Mouse (Mus musculus): ENCODE measurements around the gene Cfap126. TPM values are rescaled to one million over a fixed set of nuclear protein-coding genes. Genes with fewer than 3 reads are reported as not detected.
A peak's percentile ranks its signal among the peaks of the same experiment; 100 is the strongest.

The Cfap126 gene
- polyA plus RNA-seq, 1 experiment from 2014 or later = 3.7 TPM

GRCm38 (mm10) chr1:171096110-171096964 lies 17.4 kb upstream of the Cfap126 start:
- no peak for ATAC-seq
- no peak overlapping the region for H3K4me2 ChIP-seq (replicated peaks)
- H3K4me3 ChIP-seq (replicated peaks) = no peak overlapping the region
- no peaks in the 10 kb centered on the region for H3K36me3 ChIP-seq
- no peak overlapping the region for H3K27ac ChIP-seq
- no peaks in the 10 kb centered on the region; the same call in 1 of the 2 replicates for H3K9me3 ChIP-seq
- H3K27me3 ChIP-seq = peaks cover 4% of the 10 kb centered on the region
- no peak overlapping the region for H3K9ac ChIP-seq (replicated peaks)
- 18% methylated on average over 10 of the region's 10 CpGs for WGBS
- H3K4me1 ChIP-seq (replicated peaks) = no peaks in the 10 kb centered on the region

GRCm38 (mm10) chr1:171097136-171097535 lies 16.6 kb upstream of the Cfap126 start:
- H3K9me3 ChIP-seq = no peaks in the 10 kb centered on the region
- H3K4me3 ChIP-seq (replicated peaks) = no peak overlapping the region
- peaks cover 4% of the 10 kb centered on the region for H3K27me3 ChIP-seq
- no peaks in the 10 kb centered on the region for H3K4me1 ChIP-seq (replicated peaks)
- H3K36me3 ChIP-seq = no peaks in the 10 kb centered on the region
- no peak for ATAC-seq
- no peak overlapping the region for H3K27ac ChIP-seq
- no peak overlapping the region for H3K9ac ChIP-seq (replicated peaks)
- no peak overlapping the region for H3K4me2 ChIP-seq (replicated peaks)

- H3K4me2 ChIP-seq (replicated peaks) = no peak overlapping the region
- no peaks in the 10 kb centered on the region for H3K4me1 ChIP-seq (replicated peaks)
- H3K4me3 ChIP-seq (replicated peaks) = no peak overlapping the region
- no peaks in the 10 kb centered on the region for H3K9me3 ChIP-seq
- H3K9ac ChIP-seq (replicated peaks) = no peak overlapping the region
- no peak for ATAC-seq
- no peaks in the 10 kb centered on the region for H3K36me3 ChIP-seq
- H3K27me3 ChIP-seq = peaks cover 4% of the 10 kb centered on the region
- WGBS = 62% methylated on average over 2 of the region's 2 CpGs
- no peak overlapping the region for H3K27ac ChIP-seq
Measured at GRCm38 (mm10) chr1:171097612-171098011, 16.1 kb upstream of the Cfap126 start.

GRCm38 (mm10) chr1:171101033-171101432 lies 12.7 kb upstream of the Cfap126 start:
- 57% methylated on average over 2 of the region's 2 CpGs for WGBS
- no peak overlapping the region for H3K27ac ChIP-seq
- H3K9me3 ChIP-seq = no peaks in the 10 kb centered on the region
- H3K4me1 ChIP-seq (replicated peaks) = peaks cover 6% of the 10 kb centered on the region; the same call in 1 of the 2 replicates
- no peak overlapping the region for H3K9ac ChIP-seq (replicated peaks)
- H3K4me3 ChIP-seq (replicated peaks) = peak overlapping the region; percentile 63; the same call in 1 of the 2 replicates
- H3K27me3 ChIP-seq = no peaks in the 10 kb centered on the region
- no peaks in the 10 kb centered on the region for H3K36me3 ChIP-seq
- no peak for ATAC-seq
- H3K4me2 ChIP-seq (replicated peaks) = no peak overlapping the region

GRCm38 (mm10) chr1:171101733-171102546 lies 11.8 kb upstream of the Cfap126 start:
- Histone ChIP-seq H3K4me1 (replicated peaks) (peaks cover 6% of the 10 kb centered on the region; the same call in 1 of the 2 replicates), H3K27ac (peak overlapping the region; percentile 74), H3K9me3 (no peaks in the 10 kb centered on the region), H3K36me3 (no peaks in the 10 kb centered on the region), H3K4me3 (replicated peaks) (peak overlapping the region; percentile 63), H3K9ac (replicated peaks) (peak overlapping the region; percentile 70), H3K27me3 (no peaks in the 10 kb centered on the region), H3K4me2 (replicated peaks) (peak overlapping the region; percentile 57)
- peak; percentile 92 for ATAC-seq
- under 1% methylated on average over 40 of the region's 40 CpGs for WGBS

- Histone ChIP-seq H3K36me3 (no peaks in the 10 kb centered on the region), H3K9me3 (no peaks in the 10 kb centered on the region), H3K9ac (replicated peaks) (peak overlapping the region; percentile 70), H3K4me1 (replicated peaks) (peaks cover 6% of the 10 kb centered on the region; the same call in 1 of the 2 replicates), H3K4me2 (replicated peaks) (peak overlapping the region; percentile 57), H3K4me3 (replicated peaks) (peak overlapping the region; percentile 63), H3K27me3 (no peaks in the 10 kb centered on the region), H3K27ac (peak overlapping the region; percentile 74)
- ATAC-seq = peak; percentile 96
- under 1% methylated on average over 35 of the region's 35 CpGs for WGBS
Measured at GRCm38 (mm10) chr1:171102547-171103177, 11.1 kb upstream of the Cfap126 start.

GRCm38 (mm10) chr1:171103179-171103840 lies 10.4 kb upstream of the Cfap126 start:
- peak overlapping the region; percentile 63 for H3K4me3 ChIP-seq (replicated peaks)
- H3K27me3 ChIP-seq = no peaks in the 10 kb centered on the region
- peaks cover 6% of the 10 kb centered on the region; the same call in 1 of the 2 replicates for H3K4me1 ChIP-seq (replicated peaks)
- 10% methylated on average over 10 of the region's 10 CpGs for WGBS
- ATAC-seq = no peak
- peak overlapping the region; percentile 57 for H3K4me2 ChIP-seq (replicated peaks)
- no peaks in the 10 kb centered on the region for H3K36me3 ChIP-seq
- no peak overlapping the region for H3K27ac ChIP-seq
- no peaks in the 10 kb centered on the region for H3K9me3 ChIP-seq
- H3K9ac ChIP-seq (replicated peaks) = no peak overlapping the region

GRCm38 (mm10) chr1:171105226-171105625 lies 8.5 kb upstream of the Cfap126 start:
- no peaks in the 10 kb centered on the region for H3K9me3 ChIP-seq
- H3K36me3 ChIP-seq = no peaks in the 10 kb centered on the region
- WGBS = 71% methylated on average over 6 of the region's 6 CpGs
- no peak for ATAC-seq
- no peak overlapping the region for H3K4me2 ChIP-seq (replicated peaks)
- no peak overlapping the region for H3K4me3 ChIP-seq (replicated peaks)
- no peak overlapping the region for H3K27ac ChIP-seq
- no peak overlapping the region for H3K9ac ChIP-seq (replicated peaks)
- peaks cover 6% of the 10 kb centered on the region; the same call in 1 of the 2 replicates for H3K27me3 ChIP-seq
- H3K4me1 ChIP-seq (replicated peaks) = peaks cover 6% of the 10 kb centered on the region; the same call in 1 of the 2 replicates

- 40% methylated on average over 9 of the region's 9 CpGs for WGBS
- no peak overlapping the region for H3K4me2 ChIP-seq (replicated peaks)
- H3K27ac ChIP-seq = no peak overlapping the region
- H3K4me3 ChIP-seq (replicated peaks) = no peak overlapping the region
- H3K9me3 ChIP-seq = no peaks in the 10 kb centered on the region
- H3K36me3 ChIP-seq = no peaks in the 10 kb centered on the region
- H3K9ac ChIP-seq (replicated peaks) = no peak overlapping the region
- no peak for ATAC-seq
- peaks cover 6% of the 10 kb centered on the region; the same call in 1 of the 2 replicates for H3K27me3 ChIP-seq
- peaks cover 16% of the 10 kb centered on the region for H3K4me1 ChIP-seq (replicated peaks)
Measured at GRCm38 (mm10) chr1:171109620-171110019, 4.1 kb upstream of the Cfap126 start.

- peak; percentile 55 for ATAC-seq
- H3K9me3 ChIP-seq = no peaks in the 10 kb centered on the region
- H3K36me3 ChIP-seq = no peaks in the 10 kb centered on the region
- peak overlapping the region; percentile 50 for H3K4me3 ChIP-seq (replicated peaks)
- 8% methylated on average over 15 of the region's 15 CpGs for WGBS
- peak overlapping the region; percentile 56 for H3K4me2 ChIP-seq (replicated peaks)
- peaks cover 6% of the 10 kb centered on the region; the same call in 1 of the 2 replicates for H3K27me3 ChIP-seq
- H3K4me1 ChIP-seq (replicated peaks) = peaks cover 16% of the 10 kb centered on the region
- H3K9ac ChIP-seq (replicated peaks) = peak overlapping the region; percentile 34
- peak overlapping the region; percentile 81 for H3K27ac ChIP-seq
Measured at GRCm38 (mm10) chr1:171110659-171111019, 3.1 kb upstream of the Cfap126 start.

GRCm38 (mm10) chr1:171111020-171111780 lies 2.5 kb upstream of the Cfap126 start:
- ATAC-seq = peak; percentile 89
- Histone ChIP-seq H3K36me3 (no peaks in the 10 kb centered on the region), H3K4me3 (replicated peaks) (peak overlapping the region; percentile 50), H3K27ac (peak overlapping the region; percentile 81), H3K27me3 (peaks cover 6% of the 10 kb centered on the region; the same call in 1 of the 2 replicates), H3K9ac (replicated peaks) (peak overlapping the region; percentile 37), H3K9me3 (no peaks in the 10 kb centered on the region), H3K4me2 (replicated peaks) (peak overlapping the region; percentile 56), H3K4me1 (replicated peaks) (peaks cover 16% of the 10 kb centered on the region)
- WGBS = under 1% methylated on average over 38 of the region's 38 CpGs

All from midbrain, embryonic 13.5 days (tissue).